Mouse (Mus musculus) midbrain, embryonic 11.5 days (tissue): ENCODE measurements at regions not wholly inside any gene's neighbourhood (a gene's known extent, or its start where the extent isn't known, plus 50 kb on each side); places are given as distances from the start of the nearest gene placed in this dataset.

Source experiments
- ATAC-seq: fragments of 200-750 bp; cut with Nextera tagmentation; 2 replicates; pipeline ENCODE4 v1.8.0; 2017; ENCODE audit warnings: moderate TSS enrichment, moderate library complexity; ENCODE audit not compliant: low FRiP score
- DNase-seq: peaks from one replicate; pipeline ENCODE4 v3.0.0; 2015; ENCODE audit warnings: low spot score; ENCODE audit errors: missing footprints
- H3K27ac ChIP-seq: fragments of 300-500 bp; sonication (generic); 2 replicates; pipeline ENCODE4 v1.5.1; 2014; ENCODE audit warnings: low read depth, low read length
- H3K27me3 ChIP-seq: fragments of 300-500 bp; sonication (generic); 2 replicates; pipeline ENCODE4 v1.6.1; 2014; ENCODE audit warnings: mild to moderate bottlenecking, low read length, moderate library complexity, mixed read lengths; ENCODE audit not compliant: control insufficient read depth, insufficient read depth
- H3K36me3 ChIP-seq: fragments of 300-500 bp; sonication (generic); 2 replicates; pipeline ENCODE4 v1.6.1; 2014; ENCODE audit warnings: mild to moderate bottlenecking, low read length, moderate library complexity, mixed read lengths; ENCODE audit not compliant: control insufficient read depth, insufficient read depth
- H3K4me1 ChIP-seq: fragments of 300-500 bp; sonication (generic); 2 replicates; pipeline ENCODE4 v1.6.1; 2014; ENCODE audit warnings: low read length; ENCODE audit not compliant: control insufficient read depth, insufficient read depth
- H3K4me2 ChIP-seq: fragments of 300-500 bp; sonication (generic); 2 replicates; pipeline ENCODE4 v1.6.1; 2014; ENCODE audit warnings: mild to moderate bottlenecking, moderate library complexity
- H3K4me3 ChIP-seq: fragments of 300-500 bp; sonication (generic); 2 replicates; pipeline ENCODE4 v1.5.1; 2014; ENCODE audit warnings: low read depth, low read length
- H3K9ac ChIP-seq: fragments of 300-500 bp; sonication (generic); 2 replicates; pipeline ENCODE4 v1.6.1; 2014; ENCODE audit warnings: low read length
- H3K9me3 ChIP-seq: fragments of 300-500 bp; sonication (generic); 2 replicates; pipeline ENCODE4 v1.6.1; 2016; ENCODE audit warnings: low read length; ENCODE audit not compliant: control insufficient read depth
- WGBS: fragments of 180-500 bp; shearing (Covaris S2); extraction: QIAGEN DNeasy Blood & Tissue Kit; methylation state at CpG from one replicate; pipeline ENCODE4 v1.1.7; 2014; 5-methylcytosine and 5-hydroxymethylcytosine counted together

GRCm38 (mm10) chr10:67721787-67722186, 173.0 kb upstream of the Ado start:
- no peaks in the 10 kb centered on the region for H3K9me3 ChIP-seq
- H3K4me1 ChIP-seq: no peaks in the 10 kb centered on the region
- H3K9ac ChIP-seq: no peak overlapping the region
- DNase-seq (peak; percentile 84), ATAC-seq (no peak)
- no peaks in the 10 kb centered on the region for H3K27me3 ChIP-seq
- H3K36me3 ChIP-seq: no peaks in the 10 kb centered on the region
- no peak overlapping the region for H3K4me2 ChIP-seq
- H3K4me3 ChIP-seq: no peak overlapping the region
- H3K27ac ChIP-seq: no peak overlapping the region
- WGBS: 48% methylated on average over 5 of the region's 5 CpGs

GRCm38 (mm10) chr10:67717506-67717905, 168.8 kb upstream of the Ado start:
- H3K27ac ChIP-seq: no peak overlapping the region
- H3K36me3 ChIP-seq: no peaks in the 10 kb centered on the region
- no peak overlapping the region for H3K4me2 ChIP-seq
- no peak overlapping the region for H3K4me3 ChIP-seq
- H3K27me3 ChIP-seq: no peaks in the 10 kb centered on the region
- 92% methylated on average over 7 of the region's 7 CpGs for WGBS
- no peaks in the 10 kb centered on the region for H3K4me1 ChIP-seq
- H3K9ac ChIP-seq: no peak overlapping the region
- no peaks in the 10 kb centered on the region for H3K9me3 ChIP-seq
- ATAC-seq: no peak
- peak; percentile 44 for DNase-seq

DNA sequence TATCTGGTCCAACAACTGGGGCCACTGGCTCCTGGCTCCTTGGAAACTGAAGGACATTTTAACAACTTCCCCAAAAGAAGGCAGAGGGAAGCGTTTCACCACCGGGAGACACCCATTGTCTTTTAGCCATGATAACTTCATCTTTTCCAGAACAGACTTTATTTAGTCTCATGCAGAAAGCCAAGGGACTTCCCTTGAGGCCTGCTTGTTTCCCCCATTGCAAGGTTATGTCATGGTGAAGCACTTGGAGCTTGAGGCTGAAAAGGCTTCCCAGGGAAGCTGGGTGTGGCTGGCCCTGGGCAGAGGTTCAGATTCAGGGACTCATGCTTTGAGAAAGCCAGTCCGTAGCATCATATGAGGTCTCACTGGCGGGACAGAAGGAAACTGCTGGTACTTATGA, 166.3 kb upstream of the Ado start:
- H3K9me3 ChIP-seq: no peaks in the 10 kb centered on the region
- WGBS: 83% methylated on average over 4 of the region's 4 CpGs

GRCm38 (mm10) chr10:67713098-67713497, 164.3 kb upstream of the Ado start:
- peak; percentile 82 for DNase-seq
- no peak for ATAC-seq
- Histone ChIP-seq H3K4me3 (no peak overlapping the region), H3K27me3 (no peaks in the 10 kb centered on the region), H3K9ac (no peak overlapping the region), H3K4me2 (no peak overlapping the region), H3K36me3 (no peaks in the 10 kb centered on the region), H3K9me3 (no peaks in the 10 kb centered on the region), H3K4me1 (no peaks in the 10 kb centered on the region), H3K27ac (no peak overlapping the region)
- 87% methylated on average over 10 of the region's 10 CpGs for WGBS

More for the DNA sequence above, 166.3 kb upstream of the Ado start:
- Histone ChIP-seq H3K4me1 (no peaks in the 10 kb centered on the region), H3K27me3 (no peaks in the 10 kb centered on the region), H3K4me3 (no peak overlapping the region), H3K4me2 (no peak overlapping the region), H3K36me3 (no peaks in the 10 kb centered on the region), H3K9ac (no peak overlapping the region), H3K27ac (no peak overlapping the region)
- DNase-seq (no peak), ATAC-seq (no peak)

DNA sequence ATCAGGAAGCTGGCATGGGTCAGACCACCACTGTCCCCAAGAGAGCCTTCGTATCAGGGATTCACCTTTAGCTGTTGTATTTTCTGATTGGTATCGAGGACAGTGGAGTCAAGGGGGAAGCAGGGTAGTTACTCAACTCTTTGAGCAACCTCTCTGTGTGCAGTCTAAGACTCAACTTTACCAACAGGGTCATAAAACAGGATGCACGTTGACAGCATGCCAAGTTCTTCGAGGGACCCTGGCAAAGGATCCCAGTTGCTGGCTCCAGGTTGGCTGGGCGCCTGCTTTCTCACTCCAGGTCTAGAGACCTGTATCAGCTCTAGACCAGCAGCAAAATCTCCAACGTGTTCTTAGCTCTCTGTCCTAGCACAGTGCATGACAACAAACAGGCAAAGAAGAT, 163.9 kb upstream of the Ado start:
- WGBS: 87% methylated on average over 6 of the region's 6 CpGs
- ATAC-seq: no peak

DNA sequence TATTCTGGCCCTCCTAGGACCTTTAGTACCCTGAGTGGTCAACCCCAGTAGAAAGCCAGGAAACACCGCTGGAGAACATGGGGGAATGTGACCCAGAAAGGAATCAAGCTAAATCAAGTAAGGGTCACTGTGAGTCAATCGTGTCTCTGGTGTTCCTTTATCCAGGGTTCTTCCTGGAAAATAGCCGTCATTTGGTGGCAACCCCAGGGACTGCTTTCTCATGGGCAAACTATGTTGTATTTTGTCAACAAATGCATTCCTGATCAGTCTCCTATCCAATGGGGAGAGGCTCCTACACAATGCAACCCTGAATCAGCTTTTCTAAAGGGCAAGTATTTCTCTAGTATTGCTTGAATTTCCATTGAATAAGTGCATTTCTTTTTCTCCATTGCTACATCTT, 163.2 kb upstream of the Ado start:
- H3K27me3 ChIP-seq: no peaks in the 10 kb centered on the region
- no peak overlapping the region for H3K9ac ChIP-seq
- no peak overlapping the region for H3K4me2 ChIP-seq
- H3K4me3 ChIP-seq: no peak overlapping the region
- no peaks in the 10 kb centered on the region for H3K36me3 ChIP-seq
- no peak overlapping the region for H3K27ac ChIP-seq
- H3K4me1 ChIP-seq: no peaks in the 10 kb centered on the region
- DNase-seq (no peak), ATAC-seq (no peak)
- H3K9me3 ChIP-seq: no peaks in the 10 kb centered on the region
- 90% methylated on average over 3 of the region's 3 CpGs for WGBS

More for the DNA sequence above, 163.9 kb upstream of the Ado start:
- peak; percentile 19 for DNase-seq
- H3K9ac ChIP-seq: no peak overlapping the region
- no peaks in the 10 kb centered on the region for H3K4me1 ChIP-seq
- no peaks in the 10 kb centered on the region for H3K9me3 ChIP-seq
- H3K4me2 ChIP-seq: no peak overlapping the region
- no peak overlapping the region for H3K27ac ChIP-seq
- no peaks in the 10 kb centered on the region for H3K27me3 ChIP-seq
- H3K36me3 ChIP-seq: no peaks in the 10 kb centered on the region
- no peak overlapping the region for H3K4me3 ChIP-seq

GRCm38 (mm10) chr10:67706436-67706835, 157.7 kb upstream of the Ado start:
- no peaks in the 10 kb centered on the region for H3K4me1 ChIP-seq
- H3K4me2 ChIP-seq: no peak overlapping the region
- no peak overlapping the region for H3K4me3 ChIP-seq
- H3K9ac ChIP-seq: no peak overlapping the region
- H3K27me3 ChIP-seq: no peaks in the 10 kb centered on the region
- ATAC-seq (no peak), DNase-seq (no peak)
- no peaks in the 10 kb centered on the region for H3K36me3 ChIP-seq
- H3K9me3 ChIP-seq: no peaks in the 10 kb centered on the region
- no peak overlapping the region for H3K27ac ChIP-seq
- 59% methylated on average over 7 of the region's 7 CpGs for WGBS

DNA sequence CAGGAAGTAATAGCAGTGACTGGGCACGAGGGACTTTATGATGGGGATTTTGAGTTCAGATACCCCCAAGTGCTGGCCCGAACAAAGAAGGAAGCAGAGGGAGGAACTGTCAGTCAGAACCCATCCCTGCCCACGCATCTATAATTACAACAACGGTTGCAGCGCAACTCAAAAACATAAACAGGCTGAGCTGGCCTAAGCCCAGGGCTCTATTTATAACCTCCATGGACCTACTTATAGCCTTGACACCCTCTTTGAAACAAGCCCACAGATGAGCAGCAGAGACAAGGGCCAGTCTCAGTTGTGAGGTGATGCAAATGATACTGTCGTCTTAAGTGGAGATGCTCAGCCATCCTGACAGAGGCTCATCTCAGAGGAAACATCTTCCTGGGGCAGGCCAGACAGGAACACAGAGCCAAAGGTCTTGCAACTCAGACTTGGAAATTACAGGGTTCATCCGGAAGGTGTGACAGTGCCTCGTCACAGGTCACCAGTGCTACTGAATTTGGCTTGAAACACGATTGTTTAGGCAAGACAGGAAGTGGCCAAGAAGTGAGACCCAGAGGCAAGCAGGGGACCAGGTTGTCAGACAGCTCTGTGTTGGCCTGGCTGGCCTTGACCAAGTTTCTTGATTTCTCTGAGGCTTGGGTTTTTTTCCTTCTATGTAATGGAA, 154.2 kb upstream of the Ado start:
- Histone ChIP-seq H3K36me3 (no peaks in the 10 kb centered on the region), H3K9me3 (no peaks in the 10 kb centered on the region), H3K27ac (no peak overlapping the region), H3K9ac (no peak overlapping the region), H3K4me2 (no peak overlapping the region), H3K4me1 (no peaks in the 10 kb centered on the region), H3K4me3 (no peak overlapping the region), H3K27me3 (no peaks in the 10 kb centered on the region)
- ATAC-seq (no peak), DNase-seq (no peak)
- 84% methylated on average over 9 of the region's 9 CpGs for WGBS

- H3K27ac ChIP-seq: no peak overlapping the region
- WGBS: 84% methylated on average over 16 of the region's 16 CpGs
- H3K9me3 ChIP-seq: no peaks in the 10 kb centered on the region
- no peaks in the 10 kb centered on the region for H3K4me1 ChIP-seq
- ATAC-seq (no peak), DNase-seq (no peak)
- H3K4me2 ChIP-seq: no peak overlapping the region
- no peaks in the 10 kb centered on the region for H3K36me3 ChIP-seq
- no peak overlapping the region for H3K9ac ChIP-seq
- no peaks in the 10 kb centered on the region for H3K27me3 ChIP-seq
- no peak overlapping the region for H3K4me3 ChIP-seq
Observed at GRCm38 (mm10) chr10:67697401-67698195, 148.8 kb upstream of the Ado start.
